Mouse (Mus musculus) forebrain, postnatal 0 days (tissue): ENCODE measurements at regions not wholly inside any gene's neighbourhood (a gene's known extent, or its start where the extent isn't known, plus 50 kb on each side); places are given as distances from the start of the nearest gene placed in this dataset.
"Not testable (repeated sequence)": the region's sequence is repeated elsewhere in the genome, so short reads cannot be mapped to it uniquely, and the experiment has no call there.

ENCODE experiments used
- ATAC-seq: fragments of 200-750 bp; cut with Nextera tagmentation; 2 replicates; pipeline ENCODE4 v1.8.0; 2017; ENCODE audit warnings: mild to moderate bottlenecking, moderate library complexity
- DNase-seq: peaks from one replicate; pipeline ENCODE4 v3.0.0-alpha.2; 2015
- H3K27ac ChIP-seq: fragments of 300-500 bp; sonication (generic); 2 replicates; pipeline ENCODE4 v1.5.1; 2014; ENCODE audit warnings: low read depth, mild to moderate bottlenecking, antibody characterized with exemption, low read length, moderate library complexity, mixed read lengths
- H3K27me3 ChIP-seq: fragments of 300-500 bp; sonication (generic); 2 replicates; pipeline ENCODE4 v1.6.1; 2014; ENCODE audit warnings: mild to moderate bottlenecking, low read length, mixed read lengths; ENCODE audit not compliant: insufficient read depth
- H3K36me3 ChIP-seq: fragments of 300-500 bp; sonication (generic); 2 replicates; pipeline ENCODE4 v1.6.1; 2014; ENCODE audit warnings: mild to moderate bottlenecking, moderate library complexity; ENCODE audit not compliant: insufficient read depth
- H3K4me1 ChIP-seq: fragments of 300-500 bp; sonication (generic); 2 replicates; pipeline ENCODE4 v1.6.1; 2014; ENCODE audit warnings: antibody characterized with exemption; ENCODE audit not compliant: insufficient read depth
- H3K4me2 ChIP-seq: fragments of 300-500 bp; sonication (generic); 2 replicates; pipeline ENCODE4 v1.6.1; 2014; ENCODE audit warnings: low read depth, mild to moderate bottlenecking, moderate library complexity
- H3K4me3 ChIP-seq: fragments of 300-500 bp; sonication (generic); 2 replicates; pipeline ENCODE4 v1.5.1; 2014; ENCODE audit warnings: low read depth, low read length, mixed read lengths
- H3K9ac ChIP-seq: fragments of 300-500 bp; sonication (generic); 2 replicates; pipeline ENCODE4 v1.6.1; 2014; ENCODE audit warnings: mild to moderate bottlenecking
- H3K9me3 ChIP-seq: fragments of 300-500 bp; sonication (generic); 2 replicates; pipeline ENCODE4 v1.6.1; 2016; ENCODE audit warnings: low read length
- CTCF ChIP-seq: sonication (generic); IDR thresholded peaks from 2 replicates; pipeline ENCODE4 v1.5.1; 2016; ENCODE audit warnings: antibody characterized with exemption, control low read depth, low read depth
- WGBS: fragments of 180-500 bp; shearing (Covaris S2); extraction: QIAGEN DNeasy Blood & Tissue Kit; methylation state at CpG from one replicate; pipeline ENCODE4 v1.1.7; 2014; 5-methylcytosine and 5-hydroxymethylcytosine counted together

GRCm38 (mm10) chr4:44424831-44425704 is 124.4 kb downstream of the Melk start:
- peaks cover 12% of the 10 kb centered on the region for H3K27me3 ChIP-seq
- no peaks in the 10 kb centered on the region for H3K36me3 ChIP-seq
- WGBS: under 1% methylated on average over 56 of the region's 56 CpGs
- H3K4me3 ChIP-seq: peak overlapping the region; percentile 44
- H3K4me2 ChIP-seq: peak overlapping the region; percentile 96
- no peak for TF ChIP-seq CTCF
- no peaks in the 10 kb centered on the region for H3K4me1 ChIP-seq
- DNase-seq (peak; percentile 27), ATAC-seq (peak; percentile 62; the same call in 1 of the 2 replicates)
- H3K9me3 ChIP-seq: no peaks in the 10 kb centered on the region
- H3K27ac ChIP-seq: no peak overlapping the region
- peak overlapping the region; percentile 46 for H3K9ac ChIP-seq

- Histone ChIP-seq H3K9ac (no peak overlapping the region), H3K27me3 (no peaks in the 10 kb centered on the region), H3K4me1 (no peaks in the 10 kb centered on the region), H3K4me2 (no peak overlapping the region), H3K9me3 (no peaks in the 10 kb centered on the region), H3K27ac (no peak overlapping the region), H3K36me3 (no peaks in the 10 kb centered on the region), H3K4me3 (no peak overlapping the region)
- no peak for TF ChIP-seq CTCF
- no peak for DNase-seq
- no peak for ATAC-seq
- 41% methylated on average over 9 of the region's 9 CpGs for WGBS
Observed at GRCm38 (mm10) chr4:44434593-44434992, 133.9 kb downstream of the Melk start.

DNA sequence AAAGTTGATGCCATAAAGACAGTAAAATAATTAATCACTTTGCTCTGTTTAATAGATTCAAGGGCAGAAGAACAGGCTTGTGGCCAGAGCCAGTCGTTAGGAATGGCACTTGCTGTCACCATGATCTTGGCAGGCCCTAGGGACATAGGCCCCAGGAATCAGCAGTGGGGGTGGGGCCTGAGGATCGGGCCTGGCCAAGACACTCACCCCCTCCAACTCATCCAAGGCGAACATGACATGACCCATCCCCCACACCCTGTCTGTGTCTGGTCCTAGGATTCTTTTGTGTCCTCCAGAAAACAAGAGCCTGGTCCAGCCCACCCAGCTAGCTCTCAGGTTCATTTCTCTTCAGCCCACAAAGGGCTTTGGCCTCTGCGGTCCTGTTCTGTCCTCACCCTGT is 144.8 kb downstream of the Melk start:
- no peak for TF ChIP-seq CTCF
- no peak for DNase-seq

DNA sequence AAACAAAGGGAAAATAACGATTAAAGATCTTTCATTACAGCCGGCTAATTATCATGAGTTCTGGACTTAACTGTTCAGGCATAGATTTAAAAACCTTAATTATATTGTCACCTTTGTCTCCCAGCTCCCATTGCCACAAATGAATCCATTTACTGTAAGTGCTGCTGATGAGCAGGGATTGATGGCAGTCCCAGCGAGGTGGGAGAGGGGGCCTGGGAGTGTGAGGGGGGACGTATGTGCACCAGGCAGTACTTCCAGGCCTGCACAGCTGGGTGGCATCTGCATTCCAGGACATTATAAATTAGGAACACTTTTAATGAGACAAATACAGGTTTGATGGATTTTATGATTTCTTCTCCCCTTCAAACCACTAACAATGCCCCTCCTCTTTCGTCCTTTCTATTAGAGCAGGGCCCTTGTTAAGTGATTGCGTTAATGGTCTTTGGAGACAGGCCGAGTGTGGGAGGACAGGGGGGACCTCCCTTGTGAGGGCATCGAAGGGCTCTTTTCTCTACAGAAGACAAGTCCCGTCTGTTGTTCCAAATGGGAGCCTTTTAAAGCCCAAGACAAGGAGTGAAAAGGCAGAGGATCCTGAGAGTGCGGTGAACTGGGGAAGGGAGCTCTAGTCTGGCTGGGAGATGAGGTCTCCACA is 150.3 kb downstream of the Melk start:
- no peak overlapping the region for H3K4me2 ChIP-seq
- H3K27me3 ChIP-seq: no peaks in the 10 kb centered on the region
- no peak overlapping the region for H3K9ac ChIP-seq
- no peak for TF ChIP-seq CTCF
- peak; percentile 43; the same call in 1 of the 2 replicates for ATAC-seq
- H3K27ac ChIP-seq: no peak overlapping the region
- no peaks in the 10 kb centered on the region for H3K4me1 ChIP-seq
- H3K4me3 ChIP-seq: no peak overlapping the region
- 21% methylated on average over 10 of the region's 10 CpGs for whole genome bisulfite sequencing
- DNase-seq: no peak
- H3K36me3 ChIP-seq: no peaks in the 10 kb centered on the region
- no peaks in the 10 kb centered on the region for H3K9me3 ChIP-seq

More for the DNA sequence above, 144.8 kb downstream of the Melk start:
- no peaks in the 10 kb centered on the region for H3K27me3 ChIP-seq
- no peak overlapping the region for H3K4me2 ChIP-seq
- no peaks in the 10 kb centered on the region for H3K4me1 ChIP-seq
- H3K36me3 ChIP-seq: no peaks in the 10 kb centered on the region
- no peak overlapping the region for H3K27ac ChIP-seq
- H3K4me3 ChIP-seq: no peak overlapping the region
- no peaks in the 10 kb centered on the region for H3K9me3 ChIP-seq
- no peak overlapping the region for H3K9ac ChIP-seq
- WGBS: 29% methylated on average over 4 of the region's 4 CpGs
- ATAC-seq: no peak

GRCm38 (mm10) chr4:44452043-44452618 is 151.5 kb downstream of the Melk start:
- no peak overlapping the region for H3K4me3 ChIP-seq
- no peak for DNase-seq
- H3K4me1 ChIP-seq: no peaks in the 10 kb centered on the region
- H3K27me3 ChIP-seq: no peaks in the 10 kb centered on the region
- ATAC-seq: peak; percentile 66; the same call in 1 of the 2 replicates
- H3K27ac ChIP-seq: no peak overlapping the region
- no peak overlapping the region for H3K4me2 ChIP-seq
- no peak for TF ChIP-seq CTCF
- WGBS: 53% methylated on average over 8 of the region's 8 CpGs
- no peaks in the 10 kb centered on the region for H3K36me3 ChIP-seq
- no peak overlapping the region for H3K9ac ChIP-seq
- H3K9me3 ChIP-seq: no peaks in the 10 kb centered on the region

- no peak for DNase-seq
- Histone ChIP-seq H3K4me1 (no peaks in the 10 kb centered on the region), H3K4me2 (no peak overlapping the region), H3K27me3 (no peaks in the 10 kb centered on the region), H3K9me3 (no peaks in the 10 kb centered on the region), H3K36me3 (no peaks in the 10 kb centered on the region), H3K27ac (no peak overlapping the region), H3K4me3 (no peak overlapping the region), H3K9ac (no peak overlapping the region)
- TF ChIP-seq CTCF: no peak
- WGBS: 83% methylated on average over 11 of the region's 11 CpGs
- no peak for ATAC-seq
Observed at GRCm38 (mm10) chr4:44453552-44453951, 152.9 kb downstream of the Melk start.

- H3K9ac ChIP-seq: no peak overlapping the region
- no peaks in the 10 kb centered on the region for H3K27me3 ChIP-seq
- no peaks in the 10 kb centered on the region for H3K36me3 ChIP-seq
- TF ChIP-seq CTCF: no peak
- DNase-seq (no peak), ATAC-seq (no peak)
- H3K9me3 ChIP-seq: no peaks in the 10 kb centered on the region
- no peaks in the 10 kb centered on the region for H3K4me1 ChIP-seq
- 91% methylated on average over 2 of the region's 2 CpGs for WGBS
- H3K4me3 ChIP-seq: no peak overlapping the region
- H3K4me2 ChIP-seq: no peak overlapping the region
- H3K27ac ChIP-seq: no peak overlapping the region
Observed at GRCm38 (mm10) chr4:44455851-44456250, 155.2 kb downstream of the Melk start.

GRCm38 (mm10) chr4:44473511-44473910 is 172.8 kb downstream of the Melk start:
- ATAC-seq, DNase-seq, H3K36me3 ChIP-seq, H3K27ac ChIP-seq, H3K4me1 ChIP-seq, H3K4me2 ChIP-seq, H3K27me3 ChIP-seq, H3K9me3 ChIP-seq, H3K4me3 ChIP-seq, H3K9ac ChIP-seq: not testable (repeated sequence)
- 93% methylated on average over 21 of the region's 21 CpGs for WGBS
